Mouse (Mus musculus) neural tube, embryonic 12.5 days (tissue): Measurements from ENCODE around the gene Dynlt1b. TPM values are rescaled to one million over a fixed set of nuclear protein-coding genes. Genes with fewer than 3 reads are reported as not detected.
A peak's percentile ranks its signal among the peaks of the same experiment; 100 is the strongest.
"Not testable (repeated sequence)": the region's sequence is repeated elsewhere in the genome, so short reads cannot be mapped to it uniquely, and the experiment has no call there.

Experiments
- ATAC-seq: fragments of 200-750 bp; cut with Nextera tagmentation; 2 replicates; pipeline ENCODE4 v1.8.0; 2017; ENCODE audit warnings: low read depth, mild to moderate bottlenecking, moderate TSS enrichment, moderate library complexity; ENCODE audit not compliant: low FRiP score
- H3K27ac ChIP-seq: fragments of 300-500 bp; sonication (generic); 2 replicates; pipeline ENCODE4 v1.5.1; 2016
- H3K27me3 ChIP-seq: fragments of 300-500 bp; sonication (generic); replicated peaks from 2 replicates; pipeline ENCODE4 v1.6.1; 2016; ENCODE audit warnings: mild to moderate bottlenecking
- H3K36me3 ChIP-seq: fragments of 300-500 bp; sonication (generic); 2 replicates; pipeline ENCODE4 v1.6.1; 2016; ENCODE audit warnings: mild to moderate bottlenecking
- H3K4me1 ChIP-seq: fragments of 300-500 bp; sonication (generic); 2 replicates; pipeline ENCODE4 v1.6.1; 2016
- H3K4me2 ChIP-seq: fragments of 300-500 bp; sonication (generic); replicated peaks from 2 replicates; pipeline ENCODE4 v1.6.1; 2016; ENCODE audit warnings: mild to moderate bottlenecking
- H3K4me3 ChIP-seq: fragments of 300-500 bp; sonication (generic); 2 replicates; pipeline ENCODE4 v1.5.1; 2016
- H3K9ac ChIP-seq: fragments of 300-500 bp; sonication (generic); 2 replicates; pipeline ENCODE4 v1.6.1; 2016; ENCODE audit warnings: mild to moderate bottlenecking
- H3K9me3 ChIP-seq: fragments of 300-500 bp; sonication (generic); 2 replicates; pipeline ENCODE4 v1.6.1; 2016; ENCODE audit warnings: mild to moderate bottlenecking
- WGBS: fragments of 180-500 bp; shearing (Covaris S2); methylation state at CpG from one replicate; pipeline ENCODE4 v1.1.7; 2016; 5-methylcytosine and 5-hydroxymethylcytosine counted together
- polyA plus RNA-seq: library from polyadenylated mRNA; unstranded; fragments of >200 nt; fragmentation: Nextera tagmentation; extraction: Ambion mirVana; gene quantifications from 2 replicates; pipeline ENCODE4 v1.2.1, GENCODE M21; 2016

Gene Dynlt1b
- polyA plus RNA-seq, 1 experiment from 2014 or later = 1,139 TPM

- not testable (repeated sequence) for H3K9ac ChIP-seq
Observed at GRCm38 (mm10) chr17:6399281-6400096, 30.4 kb upstream of the Dynlt1b start.

GRCm38 (mm10) chr17:6400097-6400489 lies 29.8 kb upstream of the Dynlt1b start:
- not testable (repeated sequence) for H3K27me3 ChIP-seq, H3K36me3 ChIP-seq, H3K9me3 ChIP-seq, H3K9ac ChIP-seq, H3K4me3 ChIP-seq, H3K4me1 ChIP-seq
- WGBS = 69% methylated on average over 4 of the region's 4 CpGs
- Histone ChIP-seq H3K4me2 (0 out of 2 replicates have a peak overlapping the region, but pooled peaks have one; percentile 18), H3K27ac (peak overlapping the region; percentile 48; the same call in 1 of the 2 replicates)
- peak; percentile 74; the same call in 1 of the 2 replicates for ATAC-seq

More at GRCm38 (mm10) chr17:6399281-6400096, 30.4 kb upstream of the Dynlt1b start:
- not testable (repeated sequence) for H3K9me3 ChIP-seq, H3K4me3 ChIP-seq, H3K4me1 ChIP-seq, H3K36me3 ChIP-seq, H3K27me3 ChIP-seq
- H3K4me2 ChIP-seq = 0 out of 2 replicates have a peak overlapping the region, but pooled peaks have one; percentile 18
- H3K27ac ChIP-seq = peak overlapping the region; percentile 48; the same call in 1 of the 2 replicates
- ATAC-seq = peak; percentile 94
- WGBS = 19% methylated on average over 8 of the region's 13 CpGs

- H3K4me1 ChIP-seq, H3K9me3 ChIP-seq, H3K4me2 ChIP-seq, H3K36me3 ChIP-seq, ATAC-seq, H3K4me3 ChIP-seq, H3K27me3 ChIP-seq, H3K27ac ChIP-seq, H3K9ac ChIP-seq: not testable (repeated sequence)
- WGBS = 40% methylated on average over 1 of the region's 1 CpGs
Observed at GRCm38 (mm10) chr17:6404493-6404892, 25.4 kb upstream of the Dynlt1b start.

GRCm38 (mm10) chr17:6406972-6407371 lies 22.9 kb upstream of the Dynlt1b start:
- H3K9ac ChIP-seq, H3K27ac ChIP-seq, H3K27me3 ChIP-seq, H3K36me3 ChIP-seq, H3K4me3 ChIP-seq, H3K9me3 ChIP-seq, H3K4me1 ChIP-seq, ATAC-seq, H3K4me2 ChIP-seq: not testable (repeated sequence)
- 67% methylated on average over 1 of the region's 2 CpGs for WGBS

GRCm38 (mm10) chr17:6410713-6411213 lies 19.1 kb upstream of the Dynlt1b start:
- not testable (repeated sequence) for H3K36me3 ChIP-seq, ATAC-seq, H3K9ac ChIP-seq, H3K4me1 ChIP-seq, H3K9me3 ChIP-seq, H3K4me2 ChIP-seq, H3K27ac ChIP-seq, H3K4me3 ChIP-seq, H3K27me3 ChIP-seq
- WGBS = 67% methylated on average over 6 of the region's 6 CpGs

- not testable (repeated sequence) for H3K27ac ChIP-seq, H3K27me3 ChIP-seq, H3K9ac ChIP-seq, H3K36me3 ChIP-seq, H3K4me3 ChIP-seq, H3K9me3 ChIP-seq, ATAC-seq, H3K4me1 ChIP-seq, H3K4me2 ChIP-seq
- WGBS = 42% methylated on average over 6 of the region's 7 CpGs
Observed at GRCm38 (mm10) chr17:6417118-6417517, 12.8 kb upstream of the Dynlt1b start.

GRCm38 (mm10) chr17:6420557-6420956 lies 9.4 kb upstream of the Dynlt1b start:
- H3K9me3 ChIP-seq, H3K4me1 ChIP-seq, H3K4me2 ChIP-seq, H3K27ac ChIP-seq, H3K9ac ChIP-seq, H3K4me3 ChIP-seq, ATAC-seq, H3K27me3 ChIP-seq, H3K36me3 ChIP-seq: not testable (repeated sequence)
- 96% methylated on average over 1 of the region's 2 CpGs for WGBS

GRCm38 (mm10) chr17:6421547-6422326 lies 8.2 kb upstream of the Dynlt1b start:
- not testable (repeated sequence) for H3K36me3 ChIP-seq, H3K9me3 ChIP-seq, H3K4me3 ChIP-seq, H3K27me3 ChIP-seq, H3K9ac ChIP-seq, H3K4me2 ChIP-seq, H3K27ac ChIP-seq, ATAC-seq, H3K4me1 ChIP-seq
- WGBS = 60% methylated on average over 13 of the region's 14 CpGs

- H3K36me3 ChIP-seq, H3K27me3 ChIP-seq, H3K4me3 ChIP-seq, H3K27ac ChIP-seq, H3K9ac ChIP-seq, H3K4me2 ChIP-seq, H3K9me3 ChIP-seq, ATAC-seq, H3K4me1 ChIP-seq: not testable (repeated sequence)
- WGBS = 81% methylated on average over 2 of the region's 2 CpGs
Observed at GRCm38 (mm10) chr17:6422370-6422769, 7.5 kb upstream of the Dynlt1b start.

- WGBS = 64% methylated on average over 3 of the region's 3 CpGs
- ATAC-seq = not testable (repeated sequence)
Observed at GRCm38 (mm10) chr17:6422805-6423204, 7.1 kb upstream of the Dynlt1b start.

GRCm38 (mm10) chr17:6424294-6424980 lies 5.5 kb upstream of the Dynlt1b start:
- 66% methylated on average over 12 of the region's 12 CpGs for WGBS
- not testable (repeated sequence) for ATAC-seq

More at GRCm38 (mm10) chr17:6422805-6423204, 7.1 kb upstream of the Dynlt1b start:
- not testable (repeated sequence) for H3K9me3 ChIP-seq, H3K27me3 ChIP-seq, H3K4me1 ChIP-seq, H3K36me3 ChIP-seq, H3K27ac ChIP-seq, H3K4me3 ChIP-seq, H3K9ac ChIP-seq, H3K4me2 ChIP-seq

GRCm38 (mm10) chr17:6425325-6425724 lies 4.6 kb upstream of the Dynlt1b start:
- not testable (repeated sequence) for H3K9ac ChIP-seq, H3K27ac ChIP-seq, H3K4me1 ChIP-seq, H3K4me3 ChIP-seq, H3K9me3 ChIP-seq, ATAC-seq, H3K27me3 ChIP-seq, H3K4me2 ChIP-seq, H3K36me3 ChIP-seq
- WGBS = 52% methylated on average over 3 of the region's 3 CpGs

More at GRCm38 (mm10) chr17:6424294-6424980, 5.5 kb upstream of the Dynlt1b start:
- not testable (repeated sequence) for H3K9ac ChIP-seq, H3K4me1 ChIP-seq, H3K4me3 ChIP-seq, H3K27ac ChIP-seq, H3K27me3 ChIP-seq, H3K9me3 ChIP-seq, H3K36me3 ChIP-seq, H3K4me2 ChIP-seq
